Mouse (Mus musculus) T-cell, adult 2 months (primary cell): ENCODE measurements around the gene Pxdn.

Experiments used
- DNase-seq: peaks from one replicate; pipeline ENCODE4 v3.0.0; 2022; ENCODE audit warnings: low spot score

The Pxdn gene

DNA sequence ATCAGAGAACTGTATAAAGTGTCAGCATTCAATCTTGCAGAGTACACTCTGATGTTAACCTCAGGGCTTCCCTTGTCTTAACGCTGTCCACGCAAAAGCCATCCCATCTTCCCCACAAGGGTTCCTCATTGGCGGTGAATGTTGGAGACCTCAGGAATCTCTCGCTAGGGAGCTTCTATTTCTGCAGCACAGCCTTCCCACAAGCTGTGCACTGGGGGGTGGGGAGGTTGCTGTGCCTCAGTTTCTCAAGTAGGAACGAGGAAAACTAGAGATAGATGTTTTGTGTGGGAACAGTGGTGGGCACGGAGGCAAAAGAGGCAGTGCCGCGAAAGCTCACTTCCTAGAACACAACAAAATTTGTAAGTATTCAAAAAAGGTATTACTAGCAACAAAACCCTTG lies at the start of gene Pxdn:
Gene Pxdn, plus strand, starts transcription at position 301 of the 400 bp plus-strand sequence.
- no peak for DNase-seq

DNA sequence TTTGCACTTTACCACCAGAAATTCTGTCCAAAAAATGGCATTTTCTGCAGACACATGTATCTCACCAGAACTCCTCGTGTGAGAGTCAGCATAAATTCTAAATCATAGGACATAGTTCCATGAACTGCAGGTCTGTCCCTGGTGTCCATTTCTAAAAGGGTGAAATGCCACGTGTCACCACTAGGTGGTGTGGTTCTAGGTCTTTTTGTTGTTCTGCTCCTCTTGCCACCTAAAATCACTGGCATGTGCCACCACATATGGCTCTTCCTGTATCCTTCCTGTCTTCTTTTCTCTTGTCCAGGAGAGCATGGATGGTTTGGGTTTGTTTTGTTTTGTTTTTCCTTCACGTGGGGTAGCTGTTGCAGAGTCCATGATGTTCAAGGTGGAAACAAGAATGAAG lies 42.7 kb upstream of the Pxdn start:
- no peak for DNase-seq

DNA sequence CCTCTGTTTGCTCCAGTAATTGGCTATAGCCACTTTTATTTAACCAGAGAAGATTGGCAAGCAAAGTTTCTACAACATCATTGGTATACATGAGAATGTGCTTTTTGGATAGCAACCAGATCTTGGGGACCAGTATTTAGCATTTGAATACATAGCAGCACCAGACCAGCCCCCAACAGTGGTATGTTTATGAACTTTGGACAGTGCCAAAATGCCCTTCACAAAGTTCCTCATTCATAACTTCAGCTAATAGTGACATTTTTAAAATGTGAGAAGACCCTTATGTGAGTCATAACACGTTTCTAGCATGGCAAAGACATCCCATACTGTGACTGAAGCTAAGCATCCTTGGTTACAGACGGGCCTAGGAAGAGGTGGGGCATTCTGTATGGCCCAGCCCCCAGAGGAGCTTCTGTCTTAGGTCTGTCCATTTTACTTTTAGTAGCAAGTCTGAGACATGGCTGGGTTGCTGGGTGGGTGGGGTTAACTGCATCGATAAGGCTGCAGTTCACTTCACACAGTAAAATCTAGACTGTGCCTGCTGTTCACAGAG lies 39.8 kb upstream of the Pxdn start:
- no peak for DNase-seq

DNA sequence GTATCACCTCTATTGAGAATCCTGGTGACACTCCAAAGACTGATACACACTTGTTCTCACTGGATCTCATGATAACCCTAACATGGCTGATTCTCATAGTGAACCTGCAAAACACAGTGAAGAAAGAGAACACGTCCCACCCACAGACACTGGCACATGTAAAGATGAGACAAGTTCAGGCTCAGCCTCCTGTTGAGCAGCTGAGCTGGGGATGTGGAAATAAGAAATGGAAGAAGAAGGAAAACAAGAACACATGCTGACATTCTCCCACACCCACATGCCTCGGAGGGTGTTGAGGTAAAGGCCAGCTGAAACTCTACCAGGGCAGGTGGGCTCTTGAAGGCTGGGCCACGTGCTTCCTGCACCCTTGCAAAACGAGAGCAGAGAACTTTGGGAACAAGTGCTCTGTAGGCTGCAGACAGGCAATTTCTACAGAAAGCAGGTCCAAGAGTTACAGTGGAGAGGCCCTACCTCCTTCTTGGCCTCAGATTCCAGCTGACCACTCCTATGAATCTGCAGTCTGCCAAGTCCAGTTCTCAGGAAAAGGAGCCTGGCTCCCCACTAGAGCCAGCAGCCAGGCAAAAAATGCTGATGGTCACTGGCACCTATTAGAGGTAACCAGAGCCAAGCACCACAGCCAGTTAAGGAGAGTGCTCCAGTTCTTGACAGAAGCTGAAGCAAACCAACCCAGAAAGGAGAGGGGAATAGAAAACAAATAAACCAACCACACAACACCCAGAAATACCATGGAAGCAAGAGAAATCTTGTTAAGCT lies 33.1 kb upstream of the Pxdn start:
- DNase-seq, result no peak

DNA sequence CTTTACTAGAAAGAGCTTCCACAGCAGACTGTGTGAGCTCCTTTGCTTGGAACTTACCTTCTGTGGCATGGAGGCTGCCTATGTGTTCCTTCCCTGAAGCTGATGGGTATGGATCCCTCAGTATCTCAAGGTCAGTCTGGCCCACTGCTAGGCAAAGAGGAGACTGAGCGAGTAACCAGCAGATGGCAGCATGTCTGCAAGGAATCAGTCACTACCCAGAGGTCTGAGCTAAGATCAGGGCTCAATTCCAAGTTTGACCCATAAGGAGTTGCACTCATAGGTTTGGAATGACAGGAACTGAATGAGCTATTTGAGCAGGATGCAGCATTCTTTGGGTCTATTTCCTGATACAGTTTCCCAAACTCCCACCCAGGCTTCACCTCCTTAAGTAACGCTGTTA lies 30.4 kb upstream of the Pxdn start:
- DNase-seq, result no peak

DNA sequence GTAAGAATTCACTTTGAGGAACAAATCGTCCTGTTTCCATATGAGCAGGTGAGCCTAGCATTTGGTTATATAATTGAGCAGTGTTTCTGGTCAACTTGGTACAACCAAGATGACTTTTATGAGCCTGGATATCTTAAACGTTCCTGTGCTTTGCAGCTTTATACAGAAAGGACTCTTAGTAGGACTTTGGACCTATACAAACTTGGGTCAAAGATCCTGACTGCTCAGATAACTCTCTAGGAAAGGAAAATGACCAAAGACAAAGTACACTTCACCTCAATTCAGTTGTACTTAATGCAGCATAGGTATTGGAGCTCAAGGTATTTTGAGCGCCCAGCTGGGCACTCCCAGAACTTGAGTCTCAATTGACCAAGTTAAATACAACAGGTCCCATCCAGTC lies 21.3 kb upstream of the Pxdn start:
- no peak for DNase-seq

DNA sequence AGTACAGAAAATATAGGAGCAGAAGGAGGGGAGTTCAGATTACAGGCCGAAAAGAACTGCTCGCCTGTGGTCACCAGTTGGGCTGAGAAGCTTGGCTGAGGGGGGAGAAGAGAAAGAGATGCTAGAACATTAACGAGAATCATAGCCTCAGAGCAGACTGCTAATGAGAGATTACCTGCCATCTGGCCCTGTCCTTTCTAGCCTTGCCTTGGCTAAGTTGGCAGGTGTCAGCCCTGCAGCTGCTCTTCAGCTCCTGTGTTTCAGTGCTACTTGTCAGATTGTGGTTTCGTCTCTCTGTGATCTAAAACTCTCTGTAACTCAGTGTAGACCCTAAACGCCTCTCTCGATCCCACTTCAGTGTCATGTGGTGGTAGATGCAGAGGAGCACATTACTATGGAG lies 20.6 kb upstream of the Pxdn start:
- DNase-seq, result no peak

DNA sequence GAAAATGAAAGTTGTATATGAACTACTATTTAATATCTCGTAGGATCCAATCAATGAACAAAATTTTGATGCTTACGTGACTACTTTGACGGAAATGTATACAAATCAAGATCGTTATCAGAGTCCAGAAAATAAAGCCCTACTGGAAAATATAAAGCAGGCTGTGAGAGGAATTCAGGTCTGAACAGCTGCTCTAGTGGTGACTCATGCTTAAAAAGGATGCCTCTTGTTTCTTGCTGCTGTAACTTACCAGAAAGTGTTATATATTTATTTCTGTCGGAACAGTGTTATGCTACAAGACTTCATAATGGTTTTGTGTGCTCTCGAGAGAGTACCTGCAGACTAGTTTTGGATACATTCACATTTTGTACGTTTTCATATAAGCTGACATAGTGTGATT lies 17.1 kb upstream of the Pxdn start:
- no peak for DNase-seq

DNA sequence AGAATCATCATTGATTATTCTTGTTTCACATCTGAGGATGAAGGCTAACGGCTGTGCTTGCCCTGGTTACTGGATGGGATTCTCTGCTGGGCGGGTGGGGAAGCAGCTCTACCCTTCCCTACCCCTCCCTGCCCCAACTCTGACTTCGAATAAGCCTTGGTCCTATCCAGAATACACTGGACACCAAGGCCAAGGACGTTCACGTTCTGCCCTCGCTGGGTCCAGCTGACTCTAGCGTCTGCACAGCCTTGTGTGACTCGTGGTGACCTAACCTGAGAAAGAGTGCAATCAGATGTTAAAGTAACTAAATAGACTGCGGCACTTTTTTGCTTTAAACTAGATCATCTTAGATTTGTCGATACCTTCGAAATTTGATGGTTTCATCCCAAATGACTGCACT lies 15.9 kb upstream of the Pxdn start:
- DNase-seq, result no peak

DNA sequence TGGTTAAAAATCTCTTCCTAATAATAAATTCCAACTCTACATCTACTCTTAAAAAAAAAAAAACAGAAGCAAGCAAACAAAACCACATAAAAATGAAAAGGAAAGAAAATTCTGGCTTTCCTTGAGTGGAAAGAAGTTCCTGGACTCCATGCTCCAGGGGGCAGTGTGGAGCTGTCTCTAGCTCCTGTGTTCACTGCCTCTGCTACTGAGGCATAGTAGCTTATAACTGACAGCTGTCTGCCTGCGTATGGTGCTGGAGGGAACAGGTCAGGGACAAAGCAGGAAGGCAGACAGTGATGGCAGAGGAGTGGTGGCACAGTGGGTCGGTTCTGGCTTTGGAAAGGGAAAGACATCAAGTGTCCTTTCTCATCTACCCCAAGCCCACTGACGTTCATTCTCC lies 10.5 kb upstream of the Pxdn start:
- DNase-seq, result no peak

DNA sequence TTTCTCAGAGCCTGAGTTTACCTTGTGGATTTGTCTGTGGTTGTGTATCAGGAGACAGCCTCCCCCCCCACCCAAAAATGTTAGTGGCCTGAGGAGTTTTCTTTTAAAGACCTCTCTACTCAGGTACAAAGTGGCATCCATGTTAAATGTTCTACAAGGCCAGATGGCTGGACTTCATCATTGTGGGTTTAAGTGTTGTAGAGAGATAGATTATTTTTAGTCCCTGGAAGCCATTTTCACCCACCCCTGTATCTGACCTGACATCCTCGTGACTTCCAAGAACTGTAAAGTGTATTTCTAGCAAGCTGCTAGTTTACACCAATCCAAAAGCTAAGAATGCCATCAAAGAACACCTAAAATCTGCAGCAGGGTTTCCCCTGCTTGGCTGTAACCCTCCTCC lies 6.8 kb upstream of the Pxdn start:
- DNase-seq, result no peak

DNA sequence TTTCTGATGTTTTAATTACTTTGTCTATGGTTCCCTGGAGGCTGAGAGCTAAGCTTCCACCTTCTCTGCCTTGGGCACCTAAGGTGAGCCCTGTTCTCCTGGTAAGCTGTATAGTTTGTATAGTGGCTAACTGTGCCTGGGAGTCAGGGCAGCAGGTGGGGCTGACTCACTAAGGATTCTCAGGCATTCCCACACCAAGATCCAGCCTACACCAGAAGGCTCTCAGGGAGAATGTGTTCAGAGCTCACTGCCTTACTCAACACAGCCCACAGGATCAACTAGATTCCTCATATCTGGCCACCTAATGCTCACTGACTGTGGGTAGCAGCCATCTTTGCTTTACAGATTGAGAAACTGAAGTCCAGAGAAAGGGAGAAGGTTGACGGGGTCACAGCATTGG lies 4.5 kb upstream of the Pxdn start:
- DNase-seq, result no peak

DNA sequence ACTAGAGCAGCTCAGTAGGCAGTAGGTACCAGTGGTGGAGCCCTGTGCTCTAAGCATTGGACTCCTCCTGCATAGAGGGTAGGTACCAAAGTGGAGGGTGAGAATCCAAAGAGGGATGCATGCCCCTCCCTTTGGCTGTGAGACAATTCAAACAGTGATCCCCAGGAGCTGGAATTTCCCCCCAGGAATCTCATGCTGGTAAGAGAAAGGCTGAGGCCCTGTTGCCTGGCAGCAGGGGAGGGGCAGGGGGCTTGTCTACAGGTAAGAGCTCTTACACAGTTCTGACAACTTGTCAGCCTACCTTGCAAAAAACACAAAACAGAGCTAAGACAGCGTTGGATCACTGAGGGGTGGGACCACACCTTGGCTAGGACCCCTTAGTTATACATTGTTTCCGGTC lies 3.9 kb upstream of the Pxdn start:
- DNase-seq, result no peak

DNA sequence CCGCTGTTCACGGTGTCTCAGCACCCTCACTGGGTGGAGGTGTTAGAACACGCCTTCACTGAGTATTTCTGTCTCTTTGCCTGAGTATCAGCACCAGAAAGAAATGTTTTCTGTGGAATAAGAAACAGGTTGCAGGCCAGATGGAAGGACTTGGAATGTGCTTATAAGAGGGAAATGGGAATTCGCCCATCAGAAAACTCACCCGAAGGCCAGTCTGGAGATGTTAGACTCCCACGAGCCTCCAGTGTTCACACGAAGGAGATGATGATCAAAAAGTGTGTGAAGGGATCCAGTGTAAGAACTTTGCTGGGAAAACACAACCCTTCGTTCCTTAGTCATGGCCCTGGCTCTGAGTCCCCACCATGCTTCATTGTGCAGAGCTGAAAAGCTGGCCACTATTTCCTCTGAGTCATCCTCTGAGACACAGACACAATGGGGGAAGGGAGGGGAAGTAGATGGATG lies 3.3 kb upstream of the Pxdn start:
- no peak for DNase-seq

DNA sequence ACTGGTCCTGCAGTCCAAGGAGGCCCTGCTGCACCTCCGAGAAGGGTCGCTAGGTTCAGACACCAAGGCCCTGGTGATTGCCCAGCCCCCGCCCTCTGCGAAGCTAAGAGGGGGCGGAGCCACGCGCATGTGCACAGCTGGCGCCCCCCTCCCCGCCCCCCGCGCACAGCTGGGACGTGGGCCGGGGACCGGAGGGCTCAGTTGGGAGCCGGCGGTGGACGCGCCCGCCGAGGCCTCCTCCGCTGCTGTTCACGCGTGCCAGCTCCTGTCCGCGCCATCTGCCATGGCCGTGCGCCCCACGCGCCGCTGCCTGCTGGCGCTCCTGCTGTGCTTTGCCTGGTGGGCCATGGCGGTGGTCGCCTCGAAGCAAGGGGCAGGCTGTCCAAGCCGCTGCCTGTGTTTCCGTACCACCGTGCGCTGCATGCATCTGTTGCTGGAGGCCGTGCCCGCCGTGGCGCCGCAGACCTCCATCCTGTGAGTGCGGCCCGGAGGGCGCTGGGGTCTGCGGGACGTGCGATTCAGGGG lies 505 bp downstream of the Pxdn start:
- no peak for DNase-seq

DNA sequence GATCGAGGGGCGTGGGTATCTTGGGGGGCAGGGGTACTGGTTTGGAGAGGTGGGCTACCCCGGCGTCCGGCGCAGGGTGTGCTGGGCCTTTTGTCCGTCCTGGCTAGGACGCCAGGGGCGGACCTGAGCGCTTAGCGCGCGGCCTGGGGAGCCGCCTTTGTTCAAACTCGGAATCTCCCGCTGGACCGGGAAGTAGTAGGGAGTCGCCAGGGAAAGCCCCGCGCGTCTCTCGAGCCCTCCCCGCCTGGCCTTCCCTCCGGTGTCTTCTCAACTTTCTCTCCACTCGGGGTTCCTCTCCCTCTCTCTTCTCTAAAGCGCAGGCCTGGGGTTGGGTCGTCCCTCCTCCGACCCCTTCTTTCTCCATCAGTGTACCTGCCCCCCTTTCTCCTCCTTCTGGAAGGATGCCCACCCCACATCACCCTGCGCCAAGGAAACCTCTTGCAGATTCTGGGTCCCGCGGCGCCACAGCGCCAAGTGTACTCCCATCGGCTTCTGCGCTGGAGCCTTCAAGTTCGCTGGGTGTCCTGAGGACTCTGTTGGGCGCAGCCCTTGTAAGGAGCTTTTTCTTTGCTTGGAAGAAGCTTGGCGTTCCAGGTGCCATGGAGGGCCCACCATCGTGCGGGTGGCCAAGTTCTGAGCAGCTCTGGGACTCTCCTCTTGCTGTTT lies 1.1 kb downstream of the Pxdn start:
- no peak for DNase-seq

DNA sequence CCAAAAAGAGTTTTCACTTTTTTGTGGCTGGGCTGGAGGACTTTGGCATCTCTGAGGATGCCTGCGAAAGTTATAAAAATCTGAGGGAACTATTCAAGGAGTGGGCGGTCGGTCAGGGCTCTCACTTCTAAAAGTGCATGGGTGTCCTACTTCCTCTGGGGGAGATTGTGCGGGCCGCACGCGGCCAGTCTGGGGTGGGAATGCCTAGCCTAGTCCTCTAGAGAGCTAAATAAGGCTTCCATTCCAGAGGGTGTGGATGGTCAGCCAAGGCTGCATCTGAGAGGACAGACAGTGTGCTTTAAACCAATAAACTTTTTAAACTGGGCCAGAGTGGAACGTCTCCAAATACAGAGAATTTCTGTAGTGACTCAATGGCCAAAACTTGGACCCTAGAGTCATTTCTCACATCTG lies 1.9 kb downstream of the Pxdn start:
- DNase-seq, result no peak

DNA sequence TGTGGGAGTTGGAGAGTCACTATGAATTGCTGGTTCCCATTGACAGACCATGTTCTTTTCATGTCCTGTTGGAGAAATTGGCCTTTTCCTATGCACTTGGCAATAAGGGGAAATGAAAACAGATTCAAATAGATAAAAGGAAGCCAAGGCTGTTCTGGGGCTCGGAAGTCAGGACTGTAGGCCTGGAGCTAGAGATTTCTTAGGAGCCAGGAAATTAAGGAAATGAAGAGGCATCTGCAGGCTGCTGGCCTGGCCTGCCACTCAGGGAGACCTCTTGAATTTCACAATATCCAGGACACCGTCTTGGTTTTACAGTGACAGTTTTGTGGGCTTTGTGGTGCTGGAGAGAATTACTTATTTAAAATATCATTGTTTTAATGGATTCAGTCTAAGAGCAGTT lies 5.0 kb downstream of the Pxdn start:
- DNase-seq, result no peak

DNA sequence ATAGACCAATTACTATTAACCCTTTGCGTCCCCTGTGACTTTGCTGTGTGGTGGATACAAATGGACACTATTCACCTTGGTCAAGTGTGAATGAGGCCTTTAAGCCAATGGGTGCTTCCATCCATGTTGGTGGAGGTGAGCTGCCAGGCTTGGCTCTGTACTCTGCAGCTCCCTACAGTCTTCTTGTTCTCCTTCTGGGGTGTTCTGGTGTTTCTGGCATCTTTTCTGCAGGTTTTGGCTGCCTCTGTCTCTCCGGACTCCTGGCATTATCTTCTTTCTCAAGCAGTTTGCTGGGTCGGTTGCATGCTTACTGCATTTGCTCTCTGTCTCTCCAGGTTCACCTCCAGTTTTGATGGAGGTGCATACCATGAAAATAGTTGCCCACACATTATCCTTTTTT lies 7.2 kb downstream of the Pxdn start:
- DNase-seq, result no peak

DNA sequence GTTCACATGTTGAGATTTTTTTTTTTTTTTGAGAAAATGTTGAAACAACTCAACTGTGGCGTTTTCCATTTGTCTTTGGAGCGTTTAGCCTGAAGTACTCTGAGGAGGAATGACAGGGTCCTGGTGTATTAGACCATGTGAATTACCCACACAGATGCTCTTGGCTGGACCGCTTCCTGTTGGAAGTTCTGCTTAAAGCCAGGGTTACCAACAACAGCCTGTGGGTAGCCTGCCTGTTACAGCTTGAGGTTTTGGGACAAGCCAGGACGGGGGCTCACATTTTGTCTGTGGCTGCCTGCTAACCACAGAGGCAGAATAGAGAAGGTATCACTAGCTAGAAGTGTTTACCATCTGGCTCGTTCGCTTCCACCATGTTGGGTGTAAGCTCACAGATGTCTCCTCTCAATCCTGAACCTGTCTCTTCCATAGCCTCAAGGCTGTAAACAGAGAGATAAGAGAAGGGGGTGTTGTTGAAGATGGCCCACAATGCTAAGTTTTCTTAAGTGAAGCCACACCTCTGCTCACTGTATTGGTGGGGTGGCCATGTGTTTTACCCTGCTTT lies 7.9 kb downstream of the Pxdn start:
- no peak for DNase-seq

DNA sequence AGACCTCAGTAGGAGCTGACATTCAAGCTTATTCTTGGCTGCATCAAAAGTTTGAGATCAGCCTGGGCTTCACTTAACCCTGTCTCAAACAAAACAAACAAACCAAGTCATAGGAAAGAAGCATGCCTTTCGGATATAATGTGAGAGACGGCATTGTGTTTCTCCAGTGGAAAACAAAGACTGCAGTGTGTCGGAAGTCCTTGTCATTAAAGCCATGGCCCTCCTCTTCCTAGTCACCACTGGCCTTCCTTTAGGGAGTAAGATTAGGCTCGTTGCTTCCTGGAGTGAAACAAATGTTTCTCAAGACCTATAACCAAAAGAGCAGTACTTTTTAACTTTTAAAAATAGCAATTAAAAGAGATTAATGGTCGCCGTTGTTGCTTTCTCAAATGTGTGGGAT lies 13.6 kb downstream of the Pxdn start:
- DNase-seq, result no peak

DNA sequence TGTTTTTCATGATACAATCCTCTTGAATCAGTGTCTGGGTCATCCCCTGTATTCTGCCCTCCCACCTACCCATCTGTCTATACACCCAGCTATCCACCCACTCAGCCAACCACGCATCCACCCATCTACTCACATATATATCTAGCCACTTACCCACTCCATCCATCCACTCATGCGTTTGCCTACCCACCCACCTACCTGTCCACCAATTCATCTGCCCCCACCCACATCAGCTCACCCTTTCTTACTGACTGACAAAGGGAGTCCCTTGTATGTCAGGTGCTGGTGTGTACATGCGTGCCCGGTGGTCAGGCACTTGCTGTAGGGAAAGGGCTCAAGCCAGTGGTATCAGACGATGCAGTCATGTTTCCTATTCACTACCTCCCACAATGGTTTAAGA lies 14.1 kb downstream of the Pxdn start:
- no peak for DNase-seq

DNA sequence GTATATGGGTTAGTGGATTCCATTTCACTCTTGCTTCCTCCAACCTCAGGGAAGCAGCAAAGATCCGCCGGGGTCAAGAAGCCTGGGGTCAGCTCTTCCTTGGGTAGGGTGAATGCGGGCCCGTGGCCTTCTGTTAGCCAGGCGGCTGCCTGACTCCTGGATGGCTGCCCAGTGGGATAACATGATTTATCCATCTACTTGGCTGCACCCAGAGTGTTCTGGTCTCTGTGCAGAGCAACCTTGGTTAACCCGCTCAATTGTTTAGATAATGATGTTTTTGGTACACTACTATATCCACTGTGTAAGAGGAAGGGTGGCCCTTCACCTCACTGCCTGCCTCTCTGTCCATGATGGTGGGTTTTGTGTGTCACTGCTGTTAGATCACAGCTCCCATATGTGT lies 14.7 kb downstream of the Pxdn start:
- DNase-seq, result no peak
